Mouse (Mus musculus): ENCODE data around the gene Iqcn.

Gene Iqcn

DNA sequence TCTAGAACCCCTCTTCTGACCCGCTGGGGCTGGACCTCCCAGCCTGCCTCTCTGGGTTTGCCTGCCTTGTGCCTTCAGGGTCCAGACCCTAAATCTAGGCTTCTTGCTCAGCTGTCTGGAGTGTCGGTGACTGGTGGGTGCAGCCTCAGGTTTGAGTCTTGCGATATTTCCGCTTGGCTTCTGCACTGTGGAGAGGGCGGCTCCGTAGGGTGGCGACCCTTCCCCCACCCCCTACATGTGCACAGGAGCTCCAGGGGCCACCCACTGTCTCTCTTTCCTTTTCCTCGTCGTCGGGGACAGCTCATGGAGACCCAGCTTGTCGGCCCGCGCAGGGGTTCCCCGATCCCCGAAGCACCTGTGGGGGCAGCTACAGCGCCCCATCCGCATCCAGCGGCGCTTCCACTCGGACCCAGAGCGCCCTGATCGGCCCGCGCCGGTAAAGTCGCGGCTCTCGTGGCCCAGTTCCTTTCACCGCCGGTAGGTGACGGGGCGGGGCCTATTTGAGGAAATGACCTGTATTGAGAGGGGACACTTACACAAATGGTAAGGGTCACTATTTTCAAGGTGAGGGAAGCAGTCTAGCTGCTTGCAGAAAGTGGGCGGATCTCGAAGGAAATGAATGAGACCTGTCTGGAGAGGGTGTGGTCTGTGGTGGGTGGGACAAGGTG, 26.7 kb downstream of the Iqcn start:
- DNase-seq (ENCODE audit: low spot score in 2 of 2): no peak

DNA sequence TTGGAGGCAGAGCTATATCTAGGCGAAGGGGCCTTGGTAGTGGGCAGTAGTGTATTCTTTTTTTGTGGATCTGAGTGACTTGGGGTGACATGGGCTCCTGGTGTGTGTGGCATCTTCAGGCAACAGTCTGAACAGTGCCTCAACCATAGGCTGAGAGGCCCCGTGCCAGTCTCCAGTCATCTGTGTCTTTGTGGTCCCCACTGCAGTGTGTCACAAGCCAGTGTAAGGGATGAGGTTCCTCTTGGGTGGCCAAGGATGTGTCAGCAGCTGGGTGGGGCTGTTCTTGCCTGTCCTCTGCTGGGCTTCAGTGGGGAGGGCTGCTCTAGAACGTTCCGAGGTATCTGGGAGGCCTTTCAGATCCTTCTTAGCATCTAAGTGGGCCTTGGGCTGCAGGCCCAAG, 27.7 kb downstream of the Iqcn start:
- no peak for DNase-seq (ENCODE audit: low spot score in 2 of 2)

DNA sequence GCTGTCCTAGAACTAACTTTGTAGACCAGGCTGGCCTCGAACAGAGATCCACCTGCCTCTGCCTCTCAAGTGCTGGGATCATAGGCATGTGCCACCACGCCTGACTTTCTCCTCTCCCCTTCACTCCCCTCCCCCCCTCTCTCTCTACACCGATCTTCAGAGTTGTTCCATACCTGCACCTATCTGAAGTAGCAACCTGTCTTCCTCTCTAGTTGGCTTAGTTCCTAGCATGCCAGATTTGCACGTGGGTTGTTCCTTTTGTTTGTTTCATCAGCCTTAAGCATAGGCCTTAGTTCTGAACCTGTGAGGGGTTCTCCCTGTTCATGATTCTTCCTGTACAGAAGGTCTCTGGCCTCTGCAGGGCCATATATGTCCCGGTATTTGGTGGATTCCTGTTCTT, 34.4 kb downstream of the Iqcn start:
- DNase-seq (ENCODE audit: low spot score in 2 of 2): no peak

DNA sequence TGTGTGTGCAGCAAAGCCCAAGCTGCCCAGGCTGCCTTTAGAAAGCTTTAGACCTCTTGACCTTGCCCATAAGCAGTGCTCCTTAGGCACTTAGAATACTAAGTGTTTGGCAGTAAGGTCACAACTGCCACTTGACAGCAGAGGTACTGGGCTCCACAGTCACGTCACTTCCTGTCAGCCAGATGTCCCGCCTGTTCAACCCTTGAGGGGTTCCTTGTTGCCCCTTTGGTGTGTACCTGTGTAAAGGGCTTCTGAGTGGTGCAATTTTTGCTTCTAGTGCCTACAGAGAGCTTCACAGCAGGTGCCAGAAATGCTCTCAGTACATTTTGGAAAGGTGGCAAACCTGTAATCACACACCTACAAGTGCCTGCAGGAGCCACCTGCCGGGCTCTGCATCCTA, 35.0 kb downstream of the Iqcn start:
- DNase-seq (ENCODE audit: low spot score in 2 of 2): no peak

DNA sequence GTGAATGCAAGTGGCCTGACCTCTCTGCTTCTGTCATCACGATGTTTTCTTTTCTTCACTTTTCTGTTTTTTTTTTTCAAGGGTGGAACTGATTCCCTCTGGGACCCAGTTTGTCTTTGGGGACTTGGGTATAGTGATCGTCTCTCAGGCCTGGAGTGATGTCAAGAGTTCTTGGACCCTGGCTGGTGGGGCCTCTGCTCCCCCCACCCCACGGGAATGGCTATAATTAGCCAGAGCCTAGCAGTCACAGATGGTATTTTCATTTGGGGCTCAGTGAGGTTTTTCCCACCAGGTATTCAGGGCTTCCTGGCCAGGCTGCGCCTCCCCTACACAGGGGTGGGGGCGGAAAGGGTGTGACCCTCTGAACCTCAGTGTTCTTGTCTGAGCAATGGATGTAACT, 38.4 kb downstream of the Iqcn start:
- no peak for DNase-seq (ENCODE audit: low spot score in 2 of 2)

DNA sequence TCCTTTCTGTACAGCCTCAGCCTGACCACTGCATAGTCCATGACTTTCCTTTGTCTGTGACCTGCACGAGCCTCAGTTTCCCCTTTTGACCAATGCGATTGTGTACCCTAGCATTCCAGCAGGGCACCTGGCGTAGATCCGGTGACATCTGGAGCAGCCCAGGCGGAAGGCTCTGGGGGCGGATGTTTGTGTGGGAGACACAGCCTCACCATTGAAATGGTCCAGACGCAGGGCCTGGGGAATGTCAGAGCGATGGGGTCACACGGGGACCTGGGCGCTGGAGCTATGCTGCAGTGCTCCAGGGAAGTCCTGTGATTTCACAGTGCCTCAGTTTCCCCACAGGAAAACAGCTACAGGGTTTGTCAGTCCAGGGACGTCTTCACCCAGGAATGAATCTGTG, 38.9 kb downstream of the Iqcn start:
- DNase-seq (ENCODE audit: low spot score in 2 of 2): no peak

DNA sequence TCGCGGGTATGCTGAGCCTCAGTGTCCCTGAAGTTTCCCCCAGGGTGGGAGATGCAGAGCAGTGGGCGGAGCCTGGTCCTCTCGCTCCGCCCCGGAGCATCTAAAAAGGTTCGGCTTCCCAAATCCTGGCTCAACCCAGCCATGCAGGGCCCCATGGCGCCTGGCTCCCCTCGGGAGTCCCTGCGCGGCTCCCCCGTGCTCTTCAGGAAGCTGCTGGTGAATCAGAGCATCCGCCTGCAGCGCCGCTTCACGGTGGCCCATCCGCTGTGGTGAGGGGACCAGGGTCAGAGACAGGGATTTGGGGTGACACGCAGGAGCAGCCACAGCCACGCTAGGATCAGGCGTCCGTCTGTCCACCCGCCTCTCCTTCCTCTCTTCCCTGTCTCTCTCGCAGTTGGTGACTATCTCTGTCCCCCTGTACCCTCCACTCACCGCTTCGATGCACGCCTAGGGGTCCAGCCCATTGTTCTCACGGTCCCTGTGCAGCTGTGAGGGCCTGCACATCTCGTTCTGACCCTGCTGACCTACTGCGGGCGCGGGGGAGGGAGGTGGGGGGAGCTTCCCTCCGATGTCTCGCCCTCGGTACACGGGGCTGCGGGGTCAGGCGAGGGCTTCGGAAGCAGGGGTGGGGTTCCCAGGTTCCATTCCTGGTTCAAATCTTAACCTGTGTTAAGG, 39.9 kb downstream of the Iqcn start:
- DNase-seq (ENCODE audit: low spot score in 2 of 2): no peak

DNA sequence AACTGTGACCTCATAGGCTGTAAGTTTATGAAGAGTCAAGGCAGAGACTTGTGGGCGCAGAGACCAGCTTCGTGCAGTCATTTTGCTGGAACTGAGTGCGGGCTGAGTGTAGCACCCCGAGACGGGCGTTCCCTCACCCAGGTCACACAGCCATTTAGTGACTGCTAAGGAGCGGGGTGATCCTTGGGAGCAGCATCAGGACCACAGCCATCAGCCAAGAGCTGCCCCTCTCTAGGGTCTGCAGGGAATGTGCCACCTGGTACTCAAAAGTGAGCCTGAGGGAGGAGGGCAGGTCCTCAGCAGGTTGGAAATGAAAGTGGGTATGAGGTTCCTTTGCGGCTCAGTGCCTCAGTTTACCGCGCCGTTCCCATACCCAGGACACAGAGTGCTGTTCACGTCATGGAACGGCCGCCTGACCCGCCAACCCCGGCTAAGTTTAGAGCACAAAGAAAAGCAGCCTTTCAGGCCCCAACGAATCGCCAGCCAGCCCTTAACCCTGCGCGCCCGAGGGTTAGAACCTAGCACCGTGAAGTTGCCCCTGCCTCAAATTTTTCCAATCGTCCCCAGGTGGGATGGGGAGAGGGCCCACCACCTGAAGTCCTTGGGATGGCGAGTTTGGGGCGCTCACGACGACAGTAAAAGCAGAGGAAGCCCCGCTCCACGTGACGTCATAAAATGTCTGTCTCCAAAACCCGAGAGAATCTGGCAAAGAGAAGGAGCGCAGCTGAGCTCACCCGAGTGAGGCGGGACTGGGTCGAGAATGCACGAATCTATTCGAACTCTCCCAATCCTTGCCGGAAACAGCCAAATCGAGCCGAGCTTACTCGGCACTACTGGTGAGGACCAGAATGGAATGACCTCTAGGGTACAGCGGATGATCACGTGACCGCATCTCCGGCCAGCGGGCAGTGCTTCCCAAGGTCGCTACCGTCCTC, 40.7 kb downstream of the Iqcn start:
- DNase-seq (ENCODE audit: low spot score in 2 of 2): no peak

DNA sequence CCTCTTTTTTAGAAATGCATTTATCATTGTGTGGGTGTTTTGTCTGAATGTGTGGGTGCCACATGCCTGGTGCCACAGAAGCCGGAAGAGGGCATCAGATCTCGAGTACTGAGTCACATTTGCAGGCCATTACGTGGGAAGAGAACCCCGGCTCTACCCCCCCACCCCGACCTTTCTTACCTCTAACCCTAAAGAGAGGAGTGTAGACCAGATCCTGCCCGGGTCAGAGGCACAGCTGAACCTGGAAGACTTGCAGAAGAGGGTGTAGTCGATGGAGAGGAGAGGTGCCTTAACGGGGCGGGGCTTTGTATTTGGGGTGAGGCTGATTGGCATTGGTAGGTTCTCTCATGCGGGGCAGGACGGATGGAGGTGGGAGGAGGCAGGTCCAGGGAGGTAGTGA, 41.5 kb downstream of the Iqcn start:
- no peak for DNase-seq (ENCODE audit: low spot score in 2 of 2)

DNA sequence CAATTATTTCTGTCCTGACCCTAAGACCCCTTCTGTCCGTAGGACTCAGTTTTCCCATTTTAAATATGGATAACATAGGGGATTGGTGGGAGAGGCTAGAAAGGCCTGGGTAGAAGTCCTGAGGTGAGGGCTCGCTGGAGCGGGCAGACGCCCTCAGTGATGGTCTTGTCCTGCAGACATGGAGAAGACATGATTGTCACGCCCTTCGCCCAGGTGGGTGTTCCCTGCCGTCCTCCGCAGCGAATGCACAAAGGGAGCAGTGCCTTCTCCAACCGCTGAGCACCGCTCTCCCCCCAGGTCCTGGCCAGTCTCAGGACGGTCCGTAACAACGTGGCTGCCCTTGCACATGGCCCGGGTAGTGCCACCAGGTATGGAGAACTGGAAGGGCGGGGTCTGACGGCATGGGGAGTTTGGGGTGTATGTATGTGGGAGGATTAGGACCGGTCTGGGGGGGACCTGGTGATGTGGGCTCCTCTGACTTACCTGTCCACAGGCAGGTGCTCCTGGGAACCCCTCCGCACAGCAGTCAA, 42.5 kb downstream of the Iqcn start:
- DNase-seq (ENCODE audit: low spot score in 2 of 2): no peak

DNA sequence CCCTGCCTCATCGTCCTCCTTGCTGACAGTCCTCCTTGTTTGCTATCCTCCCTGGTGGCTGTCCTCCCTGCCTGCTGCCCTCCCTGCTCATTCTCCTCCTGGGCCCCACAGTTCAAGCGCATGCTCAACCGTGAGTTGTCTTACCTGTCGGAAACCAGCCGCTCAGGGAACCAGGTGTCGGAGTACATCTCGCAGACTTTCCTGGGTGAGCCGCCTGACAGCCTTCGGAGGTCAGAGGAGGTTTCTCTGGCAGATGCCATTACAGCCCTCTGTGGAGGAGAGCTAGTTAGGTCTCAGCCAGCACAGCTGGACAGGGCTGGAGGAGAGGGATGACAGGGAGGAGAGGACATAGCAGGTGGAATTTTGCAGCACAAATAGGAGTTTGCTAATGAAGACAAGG, 43.4 kb downstream of the Iqcn start:
- DNase-seq (ENCODE audit: low spot score in 2 of 2): no peak

DNA sequence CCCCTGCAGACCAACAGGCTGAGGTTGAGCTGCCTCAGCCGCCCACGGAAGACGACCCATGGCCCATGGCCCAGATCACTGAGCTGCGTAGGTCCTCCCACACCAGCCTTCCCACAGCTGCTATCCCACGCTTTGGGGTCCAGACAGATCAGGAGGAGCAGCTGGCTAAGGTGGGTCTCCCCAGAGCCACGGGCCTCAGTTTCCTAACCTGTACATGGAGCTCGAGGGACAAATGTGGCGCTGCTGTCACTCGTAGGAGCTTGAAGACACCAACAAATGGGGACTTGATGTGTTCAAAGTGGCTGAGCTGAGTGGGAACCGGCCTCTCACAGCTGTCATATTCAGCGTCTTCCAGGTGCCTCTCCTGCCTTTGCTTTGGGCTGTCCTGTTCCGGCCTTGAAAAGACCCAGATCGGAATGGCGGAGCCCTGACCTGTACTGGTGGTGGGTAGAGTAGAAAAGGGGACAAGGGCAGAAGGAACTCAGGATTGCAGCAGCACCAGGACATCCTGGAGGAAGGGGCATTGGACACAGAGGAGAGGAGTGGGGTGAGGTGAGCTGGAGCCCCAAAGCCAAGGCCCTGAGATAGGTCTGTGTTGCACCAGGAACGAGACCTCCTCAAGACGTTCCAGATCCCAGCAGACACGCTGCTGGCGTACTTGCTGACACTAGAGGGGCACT, 44.1 kb downstream of the Iqcn start:
- no peak for DNase-seq (ENCODE audit: low spot score in 2 of 2)

DNA sequence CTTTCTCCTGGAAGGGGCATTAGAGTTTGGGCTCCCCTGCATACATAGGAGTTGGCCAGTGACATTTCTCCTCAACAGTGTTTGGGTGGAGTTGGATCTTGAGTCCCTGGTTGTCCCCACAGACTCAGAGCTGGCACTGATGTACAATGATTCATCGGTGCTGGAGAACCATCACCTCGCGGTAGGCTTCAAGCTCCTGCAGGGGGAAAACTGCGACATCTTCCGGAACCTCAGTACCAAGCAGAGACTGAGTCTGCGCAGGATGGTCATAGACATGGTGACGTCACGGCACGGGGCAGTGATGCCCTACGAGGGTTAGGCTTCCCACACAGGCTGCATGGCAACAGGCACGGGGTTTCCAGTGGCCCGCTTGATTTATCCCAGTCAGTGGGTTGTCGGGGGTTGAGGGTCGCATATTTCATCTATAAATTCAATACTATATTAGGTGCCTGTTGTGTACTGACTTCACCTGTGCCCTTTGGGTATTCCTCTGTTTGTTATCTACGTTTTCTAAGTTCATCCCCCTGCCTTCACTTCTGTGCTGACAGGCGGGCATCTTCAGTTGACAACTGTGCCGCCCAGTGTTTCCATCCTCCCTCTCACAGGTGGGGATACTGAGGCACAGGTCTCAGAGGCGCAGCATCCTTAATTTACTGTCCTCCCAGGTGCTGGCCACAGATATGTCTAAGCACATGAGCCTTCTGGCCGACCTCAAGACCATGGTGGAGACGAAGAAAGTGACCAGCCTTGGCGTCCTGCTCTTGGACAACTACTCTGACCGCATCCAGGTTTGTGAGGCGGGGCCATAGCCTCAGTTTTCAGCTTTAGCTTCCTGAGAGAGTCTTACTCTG, 45.2 kb downstream of the Iqcn start:
- no peak for DNase-seq (ENCODE audit: low spot score in 2 of 2)

DNA sequence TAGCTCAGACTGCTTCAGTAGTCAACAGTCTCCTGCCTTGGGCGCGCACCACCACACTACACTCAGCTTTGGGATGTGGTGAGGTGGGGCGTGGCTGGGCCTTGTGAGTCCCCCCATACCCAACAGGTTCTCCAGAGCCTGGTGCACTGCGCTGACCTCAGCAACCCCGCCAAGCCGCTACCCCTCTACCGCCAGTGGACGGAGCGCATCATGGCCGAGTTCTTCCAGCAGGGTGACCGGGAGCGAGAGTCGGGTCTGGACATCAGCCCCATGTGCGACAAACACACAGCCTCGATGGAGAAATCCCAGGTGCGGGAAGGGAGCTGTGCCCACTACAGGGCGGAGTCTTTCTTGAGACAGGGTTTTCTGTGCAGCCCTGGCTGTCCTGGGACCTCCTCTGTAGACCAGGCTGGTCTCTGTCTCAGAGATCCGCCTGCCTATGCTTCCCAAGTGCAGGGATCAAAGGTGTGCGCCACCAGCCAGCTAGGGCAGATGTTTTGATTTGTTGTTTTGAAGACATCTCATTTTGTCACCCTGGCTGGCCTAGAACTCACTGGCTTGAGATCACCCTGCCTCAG, 45.9 kb downstream of the Iqcn start:
- no peak for DNase-seq (ENCODE audit: low spot score in 2 of 2)

DNA sequence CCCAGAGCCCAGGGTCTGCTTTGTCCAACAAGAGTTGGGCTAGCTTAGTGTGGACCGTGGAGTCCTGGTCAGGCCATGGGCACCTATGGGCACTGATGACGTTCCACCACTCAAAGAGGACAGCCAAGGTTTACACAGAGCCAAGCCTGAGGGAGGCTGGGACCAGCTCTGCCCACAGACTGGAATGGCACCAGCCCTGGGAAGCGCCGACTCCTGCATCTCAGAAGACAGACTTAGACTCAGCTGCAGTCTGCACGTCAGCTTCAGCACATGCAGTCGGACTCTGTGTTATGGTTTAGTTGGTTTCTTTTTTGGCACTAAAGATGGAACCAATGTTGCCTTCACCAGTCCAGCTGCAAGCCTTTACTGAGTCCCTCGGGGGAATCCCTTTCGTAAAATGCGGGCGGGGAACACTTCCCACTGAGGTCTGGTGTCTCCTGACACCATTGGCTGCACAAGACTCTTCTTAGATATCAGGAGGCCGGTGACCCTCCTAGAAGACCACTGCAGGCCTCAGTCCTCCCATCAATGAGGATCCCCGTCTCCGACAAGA, 46.9 kb downstream of the Iqcn start:
- peak in 1 of 2 experiments; percentile 51 for DNase-seq (ENCODE audit: low spot score in 2 of 2)

DNA sequence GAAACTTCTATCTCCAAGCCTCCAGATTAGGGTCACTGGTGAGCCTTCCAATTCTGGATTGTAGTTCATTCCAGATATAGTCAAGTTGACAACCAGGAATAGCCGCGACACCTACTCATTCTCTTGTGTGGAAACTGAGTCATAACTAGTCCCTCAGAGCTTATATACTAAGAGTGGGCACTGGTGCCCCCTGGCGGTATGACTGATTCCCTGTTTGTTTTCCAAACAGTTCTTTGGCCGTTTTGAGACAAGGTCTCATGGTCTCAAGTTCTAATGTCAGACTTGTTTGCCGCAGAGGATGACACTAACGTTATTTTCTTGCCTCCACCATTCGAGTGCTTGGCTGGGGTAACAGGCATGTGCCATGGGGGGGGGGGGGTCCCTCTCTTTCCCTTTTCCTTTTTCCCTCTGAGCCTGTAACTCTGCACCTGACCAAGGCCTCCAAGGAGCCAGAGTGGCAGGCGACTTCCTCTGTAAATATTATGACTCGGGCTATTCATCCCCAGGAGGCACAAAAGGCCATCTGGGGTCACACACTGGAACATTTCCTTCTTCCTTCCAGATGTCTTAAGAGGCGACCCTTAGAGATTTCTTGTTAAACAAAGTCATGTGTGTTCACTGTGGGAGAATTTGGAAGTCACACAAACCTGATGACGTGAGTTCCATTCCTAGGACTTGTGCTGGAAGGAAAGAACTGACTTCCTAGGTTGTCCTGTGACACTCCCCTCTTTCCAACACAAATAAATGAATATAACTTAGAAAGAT, 48.9 kb downstream of the Iqcn start:
- DNase-seq (ENCODE audit: low spot score in 2 of 2): no peak

DNA sequence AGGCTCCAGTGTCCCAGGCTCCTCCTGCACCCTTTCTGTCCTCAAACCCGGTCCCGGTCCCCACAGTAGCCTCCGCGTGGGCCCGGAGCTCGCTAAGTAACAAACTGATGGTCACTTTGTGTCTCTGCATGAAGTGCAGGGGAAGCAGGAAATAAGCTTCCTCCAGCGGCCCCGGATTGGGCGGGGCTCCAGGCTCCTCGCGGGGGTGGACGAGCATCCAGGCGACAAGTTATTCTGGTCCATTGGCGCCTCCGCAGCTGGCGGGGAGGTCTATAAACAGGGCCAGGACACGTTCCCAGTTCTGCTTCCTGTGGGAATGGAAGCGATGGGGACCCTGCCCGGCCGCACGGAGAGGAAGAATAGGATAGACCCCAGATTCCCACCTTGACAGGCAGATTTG, 49.9 kb downstream of the Iqcn start:
- peak; percentile 80 to 89 for DNase-seq (ENCODE audit: low spot score in 2 of 2)

DNA sequence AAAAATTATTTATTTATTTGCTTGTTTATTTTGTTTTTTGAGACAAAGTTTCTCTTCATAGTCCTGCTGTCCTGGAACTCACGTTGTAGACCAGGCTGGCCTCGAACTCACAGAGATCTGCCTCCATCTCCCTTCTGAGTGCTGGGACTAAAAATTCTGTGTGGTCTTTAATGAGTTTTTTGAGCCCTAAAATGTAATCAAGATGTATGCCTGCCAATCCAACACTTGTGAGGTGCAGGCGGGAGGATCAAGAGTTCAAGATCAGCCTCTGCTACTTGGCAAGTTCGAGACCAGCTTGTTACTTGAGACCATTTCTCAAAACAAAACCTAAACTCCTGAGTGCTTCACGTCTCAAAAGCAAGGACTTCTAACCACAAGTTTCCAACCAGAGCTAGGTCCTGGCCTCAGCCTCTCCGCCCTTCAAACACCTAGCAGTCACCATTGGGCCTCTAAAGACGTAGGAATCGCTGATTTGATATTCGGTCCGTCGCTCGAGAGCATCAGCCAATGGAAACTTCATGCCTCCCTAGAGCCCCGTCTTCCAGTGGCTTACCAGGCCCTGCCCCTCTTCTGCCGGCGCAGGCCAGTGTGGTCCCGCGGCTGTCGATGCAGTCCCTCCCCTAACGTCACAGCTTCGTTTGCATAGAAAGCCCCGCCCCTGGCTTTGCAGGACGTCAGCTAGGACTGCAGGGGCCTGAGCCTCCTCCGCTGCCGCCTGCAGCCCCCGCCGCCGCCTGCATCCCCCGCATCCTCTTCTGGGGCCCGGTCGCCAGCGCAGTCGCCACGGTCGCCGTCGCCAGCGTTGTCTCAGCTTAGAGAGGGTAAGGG, 51.0 kb downstream of the Iqcn start, which contains the start of gene Rab3a:
Gene Rab3a (plus strand): TSS at position 637 of the 828 bp plus-strand sequence.
- peak; percentile 97 to 99 for DNase-seq (ENCODE audit: low spot score in 2 of 2)
